Mouse (Mus musculus) lung, postnatal 0 days (tissue): Measurements from ENCODE around the gene Rbm34.

Experiments used
- CTCF ChIP-seq: IDR thresholded peaks from 2 replicates; pipeline ENCODE4 v1.5.1; 2016; ENCODE audit warnings: antibody characterized with exemption, mild to moderate bottlenecking
- EP300 ChIP-seq: IDR thresholded peaks from 2 replicates; pipeline ENCODE4 v1.6.1; 2016; ENCODE audit warnings: antibody characterized with exemption, mild to moderate bottlenecking, control low read depth

- TF ChIP-seq CTCF (no peak), EP300 (no peak)
Measured at GRCm38 (mm10) chr8:126946444-126946843, 24.4 kb downstream of the Rbm34 start.
